16 mouse cellular contexts compared by ENCODE assay signal in genomic region chr2:73012636-73013035, GRCm38 (mm10). TPM values are rescaled to one million over a fixed set of nuclear protein-coding genes. Genes with fewer than 3 reads are reported as not detected.
DNase-seq lines count a peak whose midpoint lies in the region; ATAC-seq and TF ChIP-seq lines count a peak whose summit lies in the region.
"Had no signal": no experiment of that assay in that cellular context is flagged by ENCODE, and none has a peak within 500 bp of the region (broad histone marks: within the 10 kb centered on the region; RNA-seq: fewer than 3 reads in every experiment).

No protein-coding gene starts in this region.

- H3K4me2 ChIP-seq in lung, embryonic 14.5 days, result no peak overlapping the region
- no peak overlapping the region for H3K4me2 ChIP-seq in embryonic facial prominence, embryonic 11.5 days (ENCODE audit: low read depth, low read length)
- H3K4me2 ChIP-seq: heart, embryonic 11.5 days; liver, embryonic 13.5 days had no signal

- TF ChIP-seq CTCF in lung, embryonic 14.5 days (IDR thresholded peaks at IDR 0.05; ENCODE audit: low read depth), result no peak
- TF ChIP-seq CTCF in G1E (IDR thresholded peaks at IDR 0.05; ENCODE audit: low read depth, low read length), result no peak

- no peaks in the 10 kb centered on the region for H3K36me3 ChIP-seq in lung, embryonic 14.5 days (ENCODE audit: insufficient read depth)
- H3K36me3 ChIP-seq in G1E (replicated peaks), result no peaks in the 10 kb centered on the region
- no peaks in the 10 kb centered on the region for H3K36me3 ChIP-seq in embryonic facial prominence, embryonic 11.5 days (replicated peaks; ENCODE audit: control insufficient read depth, insufficient read depth, low read depth, low read length)
- H3K36me3 ChIP-seq: liver, embryonic 13.5 days had no signal

- no peaks in the 10 kb centered on the region for H3K27me3 ChIP-seq in lung, embryonic 14.5 days (ENCODE audit: insufficient read depth, low read length)
- H3K27me3 ChIP-seq in G1E (ENCODE audit: insufficient read depth, low read length), result no peaks in the 10 kb centered on the region; the same call in 1 of the 2 replicates
- H3K27me3 ChIP-seq in embryonic facial prominence, embryonic 11.5 days (ENCODE audit: control insufficient read depth, insufficient read depth, low read length), result no peaks in the 10 kb centered on the region
- H3K27me3 ChIP-seq: liver, embryonic 13.5 days had no signal

- no peak for ATAC-seq in lung, embryonic 14.5 days (ENCODE audit: insufficient read depth)
- peak; percentile 57 for ATAC-seq in G1E (ENCODE audit: extremely low read depth, insufficient number of reproducible peaks, low FRiP score, poor library complexity, severe bottlenecking)
- ATAC-seq in embryonic facial prominence, embryonic 11.5 days (replicated peaks; ENCODE audit: insufficient number of reproducible peaks, low FRiP score, low TSS enrichment, low read depth), result no peak
- ATAC-seq: inflammation-experienced regulatory T-cells, adult 6 months had no signal

- H3K9me3 ChIP-seq in lung, embryonic 14.5 days (ENCODE audit: low read depth, low read length), result peaks cover 15% of the 10 kb centered on the region
- H3K9me3 ChIP-seq in G1E (replicated peaks), result peaks cover 36% of the 10 kb centered on the region
- no peaks in the 10 kb centered on the region for H3K9me3 ChIP-seq in embryonic facial prominence, embryonic 11.5 days (replicated peaks; ENCODE audit: control insufficient read depth, low read length)

- H3K4me3 ChIP-seq in lung, embryonic 14.5 days (ENCODE audit: low read depth, low read length), result no peak overlapping the region
- H3K4me3 ChIP-seq in G1E (ENCODE audit: low read depth, low read length), result no peak overlapping the region
- no peak overlapping the region for H3K4me3 ChIP-seq in embryonic facial prominence, embryonic 11.5 days (ENCODE audit: low read depth, low read length)
- H3K4me3 ChIP-seq: liver, embryonic 13.5 days had no signal

- no peaks in the 10 kb centered on the region for H3K4me1 ChIP-seq in lung, embryonic 14.5 days (ENCODE audit: insufficient read depth)
- peaks cover 2% of the 10 kb centered on the region; the same call in 1 of the 2 replicates for H3K4me1 ChIP-seq in G1E (ENCODE audit: insufficient read depth, low read depth, low read length)
- H3K4me1 ChIP-seq in embryonic facial prominence, embryonic 11.5 days (ENCODE audit: control insufficient read depth, insufficient read depth, low read length), result no peaks in the 10 kb centered on the region
- H3K4me1 ChIP-seq: liver, embryonic 13.5 days had no signal

- H3K9ac ChIP-seq in lung, embryonic 14.5 days, result no peak overlapping the region
- H3K9ac ChIP-seq in embryonic facial prominence, embryonic 11.5 days (replicated peaks; ENCODE audit: low read length), result no peak overlapping the region
- H3K9ac ChIP-seq: liver, embryonic 13.5 days had no signal

- WGBS in lung, embryonic 14.5 days, result 73% methylated on average over 19 of the region's 20 CpGs
- WGBS in embryonic facial prominence, embryonic 11.5 days, result 73% methylated on average over 19 of the region's 20 CpGs

- H3K27ac ChIP-seq in lung, embryonic 14.5 days (ENCODE audit: low read depth), result no peak overlapping the region
- H3K27ac ChIP-seq in embryonic facial prominence, embryonic 11.5 days (replicated peaks; ENCODE audit: low read depth, low read length), result no peak overlapping the region
- H3K27ac ChIP-seq: liver, embryonic 13.5 days had no signal

- DNase-seq in embryo, embryonic 10 days (ENCODE audit: low spot score), result peak; percentile 73
- DNase-seq in embryo, embryonic 9.5 days (ENCODE audit: extremely low spot score), result no peak
- peak; percentile 64 for DNase-seq in lung, embryonic 14.5 days
- no peak for DNase-seq in lung, postnatal 14 days
- DNase-seq in G1E (ENCODE audit: low spot score), result peak; percentile 88
- DNase-seq in embryonic facial prominence, embryonic 11.5 days (ENCODE audit: low spot score), result peak; percentile 84
- no peak for DNase-seq in T-cell, adult 2 months (ENCODE audit: low spot score)
- DNase-seq in layer of hippocampus, adult 11-12 months (ENCODE audit: low spot score), result no peak
- DNase-seq: adrenal gland, adult 8-10 months; liver, embryonic 13.5 days had no signal

RNA-seq across cellular contexts. Expression of gene Gm11084, which starts 26.1 kb away (rescaled TPM):
- polyA plus RNA-seq in lung, embryonic 14.5 days (2014; fragmentation: Nextera tagmentation; extraction: Ambion mirVana), result not detected in 2 replicates
- total RNA-seq in G1E (2014; fragmentation: Nextera tagmentation), result not detected in 2 replicates
- not detected in 2 replicates for total RNA-seq in G1E (2017)
- polyA plus RNA-seq in G1E (2012), result not detected in 2 replicates
- not detected in 2 replicates for polyA plus RNA-seq in embryonic facial prominence, embryonic 11.5 days (2014; fragmentation: Nextera tagmentation; extraction: Ambion mirVana)
- total RNA-seq: adrenal gland, adult 8-10 months; common myeloid progenitor, adult 5-6 weeks; layer of hippocampus, postnatal 14 days; monocyte, adult 5-6 weeks had no signal
- polyA plus RNA-seq: heart, embryonic 11.5 days; inflammation-experienced regulatory T-cells, adult 6 months; liver, embryonic 13.5 days; testis, adult 2 months had no signal

RNA-seq across cellular contexts. Expression of gene Sp3, which starts 32.4 kb away (rescaled TPM):
- 66.8 and 72.3 TPM in 2 replicates for polyA plus RNA-seq in lung, embryonic 14.5 days (2014; fragmentation: Nextera tagmentation; extraction: Ambion mirVana)
- total RNA-seq in G1E (2014; fragmentation: Nextera tagmentation) (130 and 136 TPM in 2 replicates), G1E (2017) (129 and 143 TPM in 2 replicates)
- 10.9 and 13.4 TPM in 2 replicates for polyA plus RNA-seq in G1E (2012)
- 78.9 and 88.0 TPM in 2 replicates for polyA plus RNA-seq in embryonic facial prominence, embryonic 11.5 days (2014; fragmentation: Nextera tagmentation; extraction: Ambion mirVana)

Comparison
In these comparisons a context has a peak if more than half of its experiments do, and no peak if none do; other contexts are left out.
1. DNase-seq: peak in embryo, embryonic 10 days (single experiment), lung, embryonic 14.5 days (single experiment), G1E (single experiment) and embryonic facial prominence, embryonic 11.5 days (single experiment); none in embryo, embryonic 9.5 days (single experiment), lung, postnatal 14 days (single experiment), T-cell, adult 2 months (single experiment) and layer of hippocampus, adult 11-12 months (single experiment).